Mouse (Mus musculus): Measurements from ENCODE around the gene Akap8.

Akap8 gene

GRCm38 (mm10) chr17:32320597-32321389, at the start of gene Akap8:
Gene Akap8 (minus strand): TSS chr17:32321238.
- peak; percentile 99 for DNase-seq (ENCODE audit: low read depth, low spot score)

- DNase-seq (ENCODE audit: low read depth, low spot score), result no peak
Observed at GRCm38 (mm10) chr17:32368991-32369578, 48.0 kb upstream of the Akap8 start.

- DNase-seq (ENCODE audit: low read depth, low spot score), result no peak
Observed at GRCm38 (mm10) chr17:32367706-32368105, 46.7 kb upstream of the Akap8 start.

DNA sequence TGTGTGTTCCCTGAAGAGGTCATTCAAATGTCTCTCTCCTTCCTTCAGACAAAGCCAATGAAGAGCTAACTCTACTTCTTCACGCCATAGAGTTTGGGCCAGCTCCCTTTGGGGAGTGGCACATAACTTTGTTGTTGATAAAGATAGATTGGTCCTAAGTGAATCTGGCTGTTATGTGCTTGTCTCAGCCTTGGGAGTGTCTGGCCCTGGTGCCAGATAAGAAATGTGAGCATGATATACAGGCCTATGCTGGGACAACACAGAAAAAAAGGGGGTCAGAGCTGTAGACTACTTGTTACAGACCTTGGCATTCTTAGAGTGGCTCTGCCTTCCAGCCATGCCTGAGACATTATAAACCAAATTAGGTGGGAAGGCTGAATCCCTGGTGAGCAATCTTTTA, 44.3 kb upstream of the Akap8 start:
- DNase-seq (ENCODE audit: low read depth, low spot score), result no peak

- DNase-seq (ENCODE audit: low read depth, low spot score), result no peak
Observed at GRCm38 (mm10) chr17:32364850-32365249, 43.8 kb upstream of the Akap8 start.

DNA sequence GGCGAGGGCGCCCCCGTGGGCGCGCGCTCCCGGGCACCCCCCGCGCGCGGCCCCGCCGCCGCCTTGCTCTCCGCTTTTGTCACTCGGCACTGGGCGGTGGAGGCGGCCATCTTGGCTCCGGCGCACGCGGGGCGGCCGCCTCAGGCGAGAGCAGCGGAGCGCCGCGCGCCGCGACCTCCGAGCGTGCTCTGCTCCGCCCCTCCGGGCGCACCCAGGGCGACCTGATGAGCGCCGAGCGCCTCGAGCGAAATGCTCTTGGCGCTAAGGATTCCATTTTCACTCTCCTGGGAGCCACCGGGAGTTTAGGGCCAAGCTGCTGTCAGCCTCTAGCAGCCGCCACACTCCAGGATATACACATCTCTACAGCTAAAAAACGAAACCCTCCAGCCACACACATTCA, 43.3 kb upstream of the Akap8 start:
- peak; percentile 95 for DNase-seq (ENCODE audit: low read depth, low spot score)

DNA sequence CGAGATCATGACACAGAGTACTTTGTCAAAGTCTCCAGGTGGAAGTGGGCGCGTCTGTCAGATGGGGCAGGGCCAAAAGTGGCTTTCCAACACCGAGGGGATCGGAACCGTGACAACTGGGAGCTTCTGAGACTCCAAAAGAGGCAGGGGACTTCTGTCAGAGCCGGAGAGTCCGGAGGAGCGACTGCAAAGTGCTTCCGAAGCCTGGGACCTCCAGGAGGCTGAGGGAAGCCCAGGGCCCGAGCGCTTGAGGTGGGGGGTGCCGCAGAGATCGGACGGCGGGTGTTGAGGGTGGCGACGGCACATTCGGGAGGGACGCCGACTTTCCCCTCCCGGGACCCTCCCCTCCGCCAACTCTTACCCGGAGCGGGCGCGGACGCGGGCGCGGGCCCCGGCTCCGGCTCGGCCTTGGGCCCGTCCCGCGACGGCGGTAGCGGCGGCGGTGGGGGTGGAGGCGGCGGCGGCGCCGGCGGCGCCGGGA, 42.8 kb upstream of the Akap8 start:
- DNase-seq (ENCODE audit: low read depth, low spot score), result no peak

- DNase-seq (ENCODE audit: low read depth, low spot score), result no peak
Observed at GRCm38 (mm10) chr17:32362686-32363085, 41.6 kb upstream of the Akap8 start.

- no peak for DNase-seq (ENCODE audit: low read depth, low spot score)
Observed at GRCm38 (mm10) chr17:32359928-32360327, 38.9 kb upstream of the Akap8 start.

DNA sequence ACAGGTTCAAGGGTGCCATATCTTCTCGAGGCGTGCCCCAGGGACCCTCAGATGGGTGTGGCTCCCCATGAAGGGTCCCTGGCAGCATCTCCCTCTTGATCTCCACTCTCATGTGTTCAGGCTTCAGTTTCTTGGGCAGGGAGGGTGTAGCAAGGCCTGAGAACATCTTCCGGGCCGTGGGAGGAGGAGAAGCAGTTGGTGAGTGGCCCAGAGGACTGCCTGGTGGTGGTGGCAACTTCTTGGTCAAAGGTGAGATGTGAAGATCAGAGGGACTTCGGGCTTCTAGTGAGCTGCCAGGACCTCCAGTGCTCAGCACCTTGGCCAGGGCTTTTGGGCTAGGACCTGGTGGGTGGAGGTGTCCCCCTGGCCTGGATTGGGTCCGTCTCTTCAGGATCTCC, 37.9 kb upstream of the Akap8 start:
- no peak for DNase-seq (ENCODE audit: low read depth, low spot score)

DNA sequence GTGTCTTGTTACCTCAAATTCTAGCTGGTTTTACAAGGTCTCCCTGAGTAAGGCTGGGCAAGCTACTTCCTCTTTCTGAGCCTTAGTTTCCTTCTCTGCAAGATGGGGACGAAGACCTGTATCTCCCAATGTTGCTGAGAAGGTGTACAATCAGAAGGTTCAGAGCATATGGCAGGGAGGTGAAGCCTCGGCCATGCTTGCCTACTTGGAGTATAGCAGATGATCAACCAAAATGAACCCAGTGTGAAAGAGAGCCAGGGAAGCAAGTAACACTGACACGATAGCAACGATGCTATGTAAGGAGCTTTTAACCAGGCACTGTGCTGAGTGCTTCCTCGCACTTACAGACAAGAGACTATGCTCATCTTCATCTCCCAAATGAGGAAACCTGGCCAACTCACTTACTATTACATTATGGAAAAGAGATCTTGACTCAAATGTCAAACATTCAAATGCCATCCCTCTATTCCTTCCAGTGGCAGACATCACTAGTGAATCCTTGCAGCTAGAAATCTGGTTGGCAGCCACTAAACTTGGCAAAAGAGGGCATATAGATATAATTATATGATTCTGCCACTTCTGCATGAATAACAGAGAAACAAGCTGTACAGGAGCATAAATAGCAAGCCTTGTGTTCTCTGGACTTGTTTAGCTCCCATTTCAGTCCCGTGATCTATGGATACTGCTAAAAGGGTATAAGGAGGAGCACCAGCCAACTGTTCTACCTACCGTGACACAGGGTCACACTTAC, 37.3 kb upstream of the Akap8 start:
- DNase-seq (ENCODE audit: low read depth, low spot score), result no peak

GRCm38 (mm10) chr17:32356766-32357760, 36.0 kb upstream of the Akap8 start:
- DNase-seq (ENCODE audit: low read depth, low spot score), result no peak

- DNase-seq (ENCODE audit: low read depth, low spot score), result no peak
Observed at GRCm38 (mm10) chr17:32356281-32356680, 35.2 kb upstream of the Akap8 start.

- no peak for DNase-seq (ENCODE audit: low read depth, low spot score)
Observed at GRCm38 (mm10) chr17:32355031-32355430, 34.0 kb upstream of the Akap8 start.

GRCm38 (mm10) chr17:32354211-32354610, 33.2 kb upstream of the Akap8 start:
- DNase-seq (ENCODE audit: low read depth, low spot score), result no peak

GRCm38 (mm10) chr17:32353696-32354095, 32.7 kb upstream of the Akap8 start:
- DNase-seq (ENCODE audit: low read depth, low spot score), result no peak

DNA sequence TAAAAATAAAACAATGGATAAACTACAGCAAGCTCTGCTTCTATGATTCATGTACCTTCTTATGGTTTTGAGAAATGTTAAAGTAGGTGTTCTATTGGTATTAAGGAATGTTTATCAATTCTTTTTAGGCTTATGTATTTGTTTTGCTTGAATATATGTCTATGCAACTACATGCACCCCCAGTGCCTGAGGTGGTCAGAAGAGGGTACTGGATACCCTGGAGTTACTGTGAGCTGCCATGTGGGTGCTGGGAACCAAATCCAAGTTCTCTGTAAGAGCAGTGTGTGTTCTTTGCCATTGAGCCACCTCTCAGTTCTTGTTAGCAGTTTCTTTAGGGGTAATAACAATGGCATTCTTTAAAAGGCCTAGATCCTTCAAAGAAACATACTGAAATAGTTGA, 30.7 kb upstream of the Akap8 start:
- no peak for DNase-seq (ENCODE audit: low read depth, low spot score)

DNA sequence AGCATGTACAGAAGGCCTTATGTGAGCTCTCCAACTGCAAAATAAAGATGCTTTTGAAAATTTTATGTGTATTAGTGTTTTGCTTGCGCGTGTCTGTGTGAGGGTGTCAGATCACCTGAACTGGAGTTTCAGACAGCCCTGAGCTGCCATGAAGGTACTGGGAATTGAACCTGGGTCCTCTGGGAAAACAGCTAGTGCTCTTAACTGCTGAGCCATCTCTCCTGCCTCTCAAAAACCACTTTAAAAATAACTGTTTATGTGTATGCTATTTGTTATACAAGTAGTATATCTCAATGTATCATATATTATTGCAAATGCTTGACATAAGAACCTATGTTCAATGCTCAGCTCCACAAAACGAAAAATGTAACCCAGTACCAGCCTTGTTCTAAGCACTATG, 30.2 kb upstream of the Akap8 start:
- DNase-seq (ENCODE audit: low read depth, low spot score), result no peak

- peak; percentile 98 for DNase-seq (ENCODE audit: low read depth, low spot score)
Observed at GRCm38 (mm10) chr17:32350382-32350983, 29.4 kb upstream of the Akap8 start, which contains the start of gene Akap8l. Gene Akap8l (minus strand): TSS chr17:32350607.

GRCm38 (mm10) chr17:32349851-32350381, 28.9 kb upstream of the Akap8 start:
- no peak for DNase-seq (ENCODE audit: low read depth, low spot score)

All from mesoderm, embryonic 11.5 days (tissue).